Mouse (Mus musculus): ENCODE measurements around the gene Gm7073.

Gm7073 gene

DNA sequence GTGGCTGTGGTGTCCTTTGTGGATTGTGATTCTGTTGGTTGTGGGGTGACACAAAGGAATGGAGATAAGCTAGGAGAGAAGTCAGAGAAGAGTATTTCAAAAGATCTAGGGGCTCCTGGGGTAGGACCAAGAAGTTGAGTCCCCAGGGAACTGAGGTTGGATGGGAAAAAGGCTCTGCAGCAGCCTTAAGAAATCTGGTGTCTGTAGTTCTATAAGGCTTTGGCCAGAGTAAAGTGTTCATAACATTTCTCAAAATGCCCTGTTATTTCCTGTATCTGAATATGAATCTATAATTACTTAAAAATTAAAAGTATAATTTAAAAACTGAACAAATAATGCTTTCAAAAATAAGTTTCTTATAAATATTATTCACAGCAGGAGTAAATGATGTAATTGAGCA, at the start of gene Gm7073:
Gene Gm7073, minus strand, starts transcription at position 101 of the 400 bp plus-strand sequence.
- no peak for DNase-seq (ENCODE audit: low read depth, low spot score)

DNA sequence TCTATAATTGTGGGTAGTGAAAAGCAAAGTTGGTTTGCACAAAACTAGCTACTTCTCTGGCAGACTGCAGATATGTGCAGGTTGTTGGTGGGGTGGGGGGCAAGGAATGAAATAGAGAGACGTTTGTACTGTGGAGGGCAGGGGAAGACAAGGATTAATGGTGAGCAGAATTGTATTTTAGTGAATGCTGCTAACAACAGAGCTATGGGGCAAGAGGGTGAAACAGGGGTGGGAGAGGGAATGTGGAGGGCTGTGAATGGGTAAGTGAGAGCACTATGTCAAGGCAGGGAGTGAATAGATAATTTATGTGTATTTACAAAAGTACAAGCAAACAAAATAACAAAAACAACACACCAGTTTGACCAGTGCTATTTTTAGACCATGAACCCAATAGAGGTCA, 31.5 kb upstream of the Gm7073 start:
- no peak for DNase-seq (ENCODE audit: low read depth, low spot score)

DNA sequence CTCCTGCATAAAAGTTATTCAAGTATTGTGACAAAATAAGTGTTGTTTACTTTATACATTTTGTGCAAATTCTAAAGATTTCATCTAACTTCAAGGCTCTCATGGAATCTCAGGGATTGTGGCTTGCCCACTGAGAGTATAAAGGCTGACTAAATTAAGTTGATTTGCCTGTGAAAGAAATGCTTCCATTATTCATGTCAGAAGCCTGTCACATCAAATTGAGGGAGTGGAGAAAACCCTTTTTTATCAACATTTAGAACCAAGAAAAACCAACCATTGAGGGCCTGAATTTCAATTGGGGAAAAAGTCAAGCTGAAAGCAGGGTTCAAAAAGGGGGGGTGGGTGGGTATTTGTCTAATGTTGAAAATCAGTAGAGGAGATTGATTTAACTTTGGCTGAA, 30.0 kb upstream of the Gm7073 start:
- DNase-seq (ENCODE audit: low read depth, low spot score) = no peak

DNA sequence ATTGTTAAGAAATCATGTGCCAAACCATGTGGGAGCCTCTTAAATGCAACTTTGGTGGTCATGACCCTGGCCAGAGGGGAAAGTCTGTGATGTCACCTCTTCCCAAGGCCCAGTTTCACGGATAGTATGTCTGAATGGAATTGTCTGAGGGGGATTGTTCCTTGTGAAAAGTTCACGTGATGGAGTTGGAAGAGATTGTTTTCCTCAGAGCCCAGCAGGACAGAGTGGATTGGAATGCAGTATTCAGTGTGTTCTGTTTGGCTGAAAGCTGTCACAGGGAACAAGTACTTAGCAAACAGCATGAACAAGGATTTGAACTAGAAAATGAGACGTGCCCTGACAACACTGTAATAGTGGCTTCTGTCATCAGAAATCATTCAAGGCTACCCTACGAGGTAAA, 16.2 kb upstream of the Gm7073 start:
- DNase-seq (ENCODE audit: low read depth, low spot score) = no peak

DNA sequence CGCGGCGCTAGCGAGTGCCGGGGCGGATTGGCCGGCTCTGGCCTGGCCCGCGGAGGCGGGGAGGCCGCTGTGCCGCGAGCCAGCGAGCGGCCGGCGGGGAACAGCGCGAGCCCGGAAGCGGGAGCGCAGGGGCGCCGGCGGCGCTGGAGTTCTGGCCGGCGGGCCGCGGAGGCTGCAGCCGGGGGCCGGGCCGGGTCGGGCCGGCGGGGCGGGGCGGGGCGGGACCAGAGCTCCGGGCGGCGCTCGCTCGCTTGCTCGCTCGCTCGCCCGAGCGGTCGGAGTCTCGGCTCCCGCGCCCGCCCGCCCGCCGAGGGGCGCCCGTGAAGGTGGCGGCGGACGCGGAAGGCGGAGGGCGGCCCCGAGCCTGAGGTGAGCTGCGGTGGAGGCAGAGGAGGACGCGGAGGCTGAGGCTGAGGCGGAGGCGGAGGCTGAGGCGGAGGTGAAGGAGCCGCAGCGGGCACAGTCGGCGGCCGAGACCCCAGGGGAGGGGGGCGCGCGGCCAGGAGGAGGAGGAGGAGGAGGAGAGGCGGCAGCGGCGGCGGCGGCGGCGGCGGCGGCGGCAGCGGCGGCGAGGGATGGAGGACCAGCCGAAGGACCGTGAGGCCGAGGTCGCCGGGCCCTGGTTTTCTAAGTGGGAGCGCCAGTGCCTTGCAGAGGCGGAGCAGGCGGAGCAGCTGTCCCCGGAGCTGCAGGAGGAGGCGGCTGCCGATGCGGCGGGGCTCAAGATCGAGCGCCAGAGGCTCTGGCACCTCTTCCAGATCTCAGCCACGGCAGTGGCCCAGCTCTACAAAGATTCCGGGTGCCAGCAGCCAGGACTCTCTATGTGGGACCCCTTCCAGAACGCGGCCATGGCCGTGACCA, 8.6 kb upstream of the Gm7073 start:
- peak; percentile 33 for DNase-seq (ENCODE audit: low read depth, low spot score)

DNA sequence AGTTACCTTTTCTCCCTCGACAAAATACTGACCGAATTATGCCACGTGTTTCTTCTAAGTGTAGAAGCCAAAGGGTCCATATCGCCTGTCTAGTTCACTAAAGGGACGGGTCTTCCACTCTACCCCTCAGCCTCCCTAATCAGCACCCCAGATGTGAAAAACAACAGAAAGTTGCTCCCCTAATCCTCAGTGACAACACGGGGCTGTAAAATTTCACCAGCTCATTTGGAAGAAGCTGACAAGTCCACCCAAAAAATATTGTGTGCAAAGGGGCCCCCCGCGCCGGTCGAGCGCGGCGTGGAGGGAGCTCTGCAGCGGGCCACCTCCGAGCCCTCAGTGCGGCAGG, 8.0 kb upstream of the Gm7073 start:
- DNase-seq (ENCODE audit: low read depth, low spot score) = no peak

DNA sequence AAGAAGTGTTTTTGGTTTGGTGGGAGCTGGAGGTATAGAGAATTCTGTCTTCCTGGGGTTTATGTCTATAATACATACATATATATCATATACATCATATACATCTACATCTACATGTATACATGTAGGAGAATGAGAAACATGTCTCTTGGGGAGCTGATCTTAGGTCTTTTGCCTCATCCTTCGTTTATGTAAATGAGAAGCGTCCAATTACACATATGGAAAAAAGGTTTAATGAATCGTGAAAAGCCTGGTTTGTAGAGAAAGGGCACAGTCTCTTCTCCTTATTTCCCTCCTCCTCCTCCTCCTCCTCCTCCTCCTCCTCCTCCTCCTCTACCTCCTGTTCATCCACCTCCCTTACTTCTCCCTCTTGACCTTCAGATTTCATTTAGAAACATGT, 6.9 kb upstream of the Gm7073 start:
- DNase-seq (ENCODE audit: low read depth, low spot score) = no peak

DNA sequence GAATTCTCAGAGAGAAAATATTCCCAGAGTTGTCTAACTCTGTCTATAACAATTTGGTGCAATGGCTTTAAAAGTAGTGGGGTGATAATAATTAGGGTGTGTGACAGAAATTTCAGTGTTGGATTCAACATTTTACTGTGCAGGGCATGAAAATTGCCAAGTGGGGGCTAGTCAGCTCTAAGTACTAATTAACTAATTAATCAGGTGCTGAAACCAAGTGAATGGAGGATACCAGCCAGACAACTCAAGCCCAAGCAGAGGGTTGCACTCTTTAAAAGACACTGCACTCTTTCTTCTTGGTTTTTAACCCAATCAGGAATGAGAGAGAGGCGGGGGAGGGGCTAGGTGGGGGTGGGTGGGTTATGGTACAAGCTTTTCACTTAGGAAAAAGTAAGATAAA, 6.4 kb upstream of the Gm7073 start:
- no peak for DNase-seq (ENCODE audit: low read depth, low spot score)

DNA sequence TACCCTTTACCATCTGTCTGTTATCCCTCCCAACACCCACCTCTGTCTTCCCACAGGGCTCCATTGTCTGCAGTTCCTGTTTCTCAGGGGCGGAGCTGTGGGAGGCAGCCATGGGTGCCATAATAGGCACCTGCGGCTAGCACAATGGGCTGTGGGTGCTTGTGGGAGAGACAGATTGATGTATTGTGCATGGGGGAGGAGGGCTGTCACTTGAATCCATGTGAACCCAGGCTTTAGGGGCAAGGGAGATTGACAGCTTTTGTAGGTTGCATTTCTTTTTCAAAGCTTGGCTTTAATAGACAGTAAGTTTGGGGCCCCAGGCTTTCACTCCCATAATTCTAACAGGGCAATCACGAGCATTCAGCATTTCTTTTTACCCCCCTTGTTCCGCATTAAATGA, 5.0 kb upstream of the Gm7073 start:
- peak; percentile 1 for DNase-seq (ENCODE audit: low read depth, low spot score)

DNA sequence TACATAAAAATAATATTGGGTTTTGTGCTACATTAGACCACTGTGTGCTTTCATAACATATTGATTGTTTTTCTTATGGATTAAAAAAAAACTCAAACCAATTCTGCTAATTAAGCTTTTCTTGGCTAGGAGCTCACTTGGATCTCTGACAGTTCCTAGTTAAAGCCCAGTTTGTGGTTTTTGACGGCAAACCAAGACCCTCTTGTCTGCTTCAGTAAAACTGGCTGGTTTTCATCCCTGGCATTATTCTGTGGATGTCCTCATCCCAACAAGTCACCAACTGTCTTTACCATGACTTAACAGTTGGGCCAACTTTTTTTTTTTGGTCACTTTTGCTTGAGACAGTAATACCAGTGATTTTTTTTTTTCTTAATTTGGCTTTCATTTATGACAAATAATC, 3.9 kb upstream of the Gm7073 start:
- no peak for DNase-seq (ENCODE audit: low read depth, low spot score)

DNA sequence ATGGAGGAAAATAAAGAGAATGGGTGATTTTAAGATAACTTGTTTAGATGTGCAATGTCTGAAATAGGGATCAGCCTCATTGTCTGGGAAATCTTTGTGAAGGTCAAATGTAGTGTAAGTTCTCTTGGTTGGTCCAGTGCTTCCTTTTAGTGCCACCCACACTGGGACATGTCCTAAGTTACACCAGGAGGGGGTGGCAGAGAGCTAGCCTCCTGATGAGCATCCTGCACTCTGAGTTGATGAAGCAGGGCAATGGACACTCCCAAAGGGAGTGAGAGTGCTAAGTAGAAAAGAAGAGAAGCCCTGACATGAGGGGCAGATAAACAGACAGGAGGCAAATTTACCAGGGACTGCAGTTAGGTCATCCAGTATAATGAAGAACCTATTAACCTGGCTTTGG, 35.1 kb downstream of the Gm7073 start:
- DNase-seq (ENCODE audit: low read depth, low spot score) = peak; percentile 13

DNA sequence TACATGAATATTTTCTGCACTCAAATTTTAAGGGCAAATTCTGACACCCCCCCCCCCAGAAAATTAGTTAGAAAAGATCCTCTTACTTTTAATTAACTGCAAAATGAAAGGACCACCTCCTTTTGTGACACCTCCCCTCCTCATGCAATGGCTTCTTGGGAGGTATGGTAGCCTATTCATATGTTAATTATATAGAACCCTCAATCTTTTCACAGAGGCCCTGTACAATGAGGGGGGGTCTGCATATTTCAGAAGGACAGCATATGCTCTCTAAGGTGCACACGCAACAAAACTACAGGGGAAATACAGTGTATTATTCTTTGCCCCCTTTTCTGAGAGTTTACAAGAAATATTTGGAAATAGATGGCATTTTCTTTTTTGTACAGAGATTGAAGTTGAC, 41.3 kb downstream of the Gm7073 start:
- no peak for DNase-seq (ENCODE audit: low read depth, low spot score)

DNA sequence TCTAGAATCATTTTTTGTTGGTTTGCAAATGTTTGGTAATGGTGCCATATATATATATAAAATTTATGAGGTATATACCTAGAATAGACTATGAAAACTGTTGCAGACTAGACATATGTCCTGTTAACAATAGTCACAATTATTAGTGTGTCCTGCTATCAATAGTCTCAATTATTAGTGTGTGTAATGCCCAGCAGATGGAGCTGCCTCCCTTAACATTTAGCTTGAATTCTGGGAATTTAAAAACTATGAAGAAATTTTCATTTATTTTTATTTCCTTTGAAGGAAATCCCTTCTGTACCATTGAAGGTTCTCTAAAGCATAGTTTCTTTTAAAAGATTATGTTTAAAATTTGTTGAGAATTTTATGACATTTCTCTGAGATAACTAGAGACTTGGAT, 43.7 kb downstream of the Gm7073 start:
- DNase-seq (ENCODE audit: low read depth, low spot score) = no peak

DNA sequence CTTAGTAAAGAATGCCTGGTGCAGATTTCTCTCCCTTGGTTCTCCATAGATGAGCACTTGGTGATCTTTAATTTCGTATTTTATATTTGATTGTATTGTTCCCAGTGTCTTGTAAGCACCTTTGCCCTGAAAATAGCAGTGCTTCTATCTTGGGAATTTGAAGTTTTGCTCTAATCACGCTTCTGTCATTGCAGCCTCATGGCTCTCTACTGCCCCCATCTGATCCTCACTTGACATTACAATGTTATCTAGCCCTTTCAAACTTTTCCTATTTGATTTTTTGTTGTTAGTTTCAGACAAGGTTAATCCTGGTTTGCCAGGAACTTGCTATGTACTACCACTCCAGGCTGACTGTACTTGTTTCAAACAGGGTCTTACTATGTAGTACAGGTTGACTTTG, 75.3 kb downstream of the Gm7073 start:
- DNase-seq (ENCODE audit: low read depth, low spot score) = peak; percentile 20

DNA sequence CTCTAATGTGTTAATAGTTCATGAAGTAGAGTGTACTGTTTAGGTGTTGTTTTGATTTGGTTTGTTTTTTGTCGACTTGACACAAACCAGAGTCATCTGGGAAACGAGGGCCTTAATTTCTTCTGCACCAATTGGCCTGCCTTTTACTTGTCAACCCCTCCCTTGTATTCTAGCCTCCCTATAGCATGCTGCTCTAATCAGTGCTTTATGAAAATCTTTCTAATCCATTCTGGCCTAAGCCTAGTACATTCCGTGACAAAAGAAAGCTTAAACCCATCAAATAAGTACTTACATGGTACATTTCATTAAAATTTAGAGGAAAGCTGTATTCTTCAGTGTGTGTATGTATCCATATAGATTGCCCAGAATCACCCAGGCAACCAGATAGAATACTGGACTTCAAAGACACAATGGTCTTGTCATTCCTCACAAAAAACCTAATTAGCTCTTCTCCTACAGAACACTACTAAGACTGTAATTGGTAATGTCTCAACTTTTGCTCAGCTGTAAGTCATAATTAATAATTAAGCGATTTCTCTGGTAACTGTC, 124.4 kb downstream of the Gm7073 start:
- no peak for DNase-seq (ENCODE audit: low read depth, low spot score)

DNA sequence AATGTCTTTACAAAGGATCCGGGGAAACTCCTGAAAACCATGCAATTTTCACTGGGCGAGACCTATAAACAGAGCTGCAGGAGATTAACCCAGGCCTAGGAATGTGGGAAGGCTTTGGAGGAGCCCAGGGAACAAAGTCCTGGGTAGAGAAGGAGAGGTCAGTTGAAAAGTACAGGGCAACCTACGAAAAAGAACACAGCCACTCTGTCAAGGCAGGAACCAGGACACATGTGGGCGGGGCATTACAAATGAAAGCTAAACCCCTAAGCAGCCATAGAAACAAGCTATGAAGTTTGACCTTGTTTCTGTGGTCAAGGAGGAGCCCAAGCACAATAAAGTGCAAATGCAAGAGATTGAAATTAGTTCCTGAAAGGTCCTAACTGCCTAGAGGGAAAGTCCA, 133.4 kb downstream of the Gm7073 start:
- peak; percentile 30 for DNase-seq (ENCODE audit: low read depth, low spot score)

DNA sequence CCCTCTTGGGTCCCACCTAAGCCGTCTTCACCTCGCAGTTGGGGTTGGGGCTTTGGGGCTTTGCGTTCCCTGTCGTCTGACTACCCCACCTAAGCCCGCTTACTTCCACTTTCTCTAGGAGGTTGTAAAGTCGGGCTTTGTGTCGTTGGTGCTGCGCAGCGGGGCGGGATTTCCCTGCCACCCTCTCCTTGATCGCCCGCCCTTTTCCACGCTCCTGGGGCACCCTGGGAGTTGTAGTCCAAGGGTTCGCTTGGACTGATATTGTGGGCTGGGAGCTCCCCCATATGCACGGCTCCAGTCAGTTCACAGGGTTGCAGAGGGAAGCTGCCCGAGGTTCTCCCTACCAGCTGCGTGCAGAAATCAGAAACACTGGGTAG, 134.4 kb downstream of the Gm7073 start:
- DNase-seq (ENCODE audit: low read depth, low spot score) = peak; percentile 89

DNA sequence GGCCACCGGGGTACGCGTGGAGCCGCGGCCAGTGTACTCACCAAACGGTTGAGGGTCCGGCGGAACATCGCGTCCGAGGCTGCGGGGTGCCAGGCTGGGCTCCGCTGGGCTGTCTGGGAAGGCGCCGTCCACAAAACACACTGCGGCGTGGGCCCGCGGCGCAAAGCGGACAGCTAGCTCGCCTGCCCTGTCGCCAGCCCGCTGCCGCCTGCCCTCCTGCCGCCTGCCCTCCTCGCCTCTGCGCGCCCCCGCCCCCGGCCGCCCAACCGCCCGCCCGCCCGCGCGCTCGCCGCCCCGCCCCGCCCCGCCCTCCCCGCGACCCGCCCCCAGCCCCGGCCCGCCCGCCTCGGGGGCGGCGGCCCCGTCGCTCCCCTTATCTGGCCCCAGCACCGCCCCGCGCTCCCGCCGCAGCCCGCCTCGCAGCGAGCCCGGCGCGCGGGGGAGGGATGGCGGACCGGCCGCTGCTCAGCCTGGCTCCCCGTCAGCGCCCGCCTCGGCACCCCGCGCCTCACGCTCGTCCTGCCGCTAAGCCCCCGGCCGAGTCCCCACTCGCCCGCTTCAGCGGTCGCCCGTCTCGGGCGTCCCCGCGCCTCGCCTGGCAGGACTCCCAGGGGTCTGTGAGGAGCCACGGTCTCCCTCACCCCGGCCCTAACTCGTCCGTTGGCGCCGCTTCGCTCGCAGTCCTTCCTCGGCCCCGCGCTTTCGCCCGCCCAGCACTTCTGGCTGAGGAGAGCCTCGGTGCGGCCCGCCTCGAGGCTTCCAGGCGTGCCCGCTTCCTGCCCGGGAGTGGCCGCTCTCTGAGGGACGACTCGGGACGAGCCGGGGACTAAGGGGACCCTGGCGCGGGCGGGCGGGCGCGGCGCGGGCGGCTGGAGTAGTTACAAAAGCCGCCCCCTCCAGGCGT, 135.0 kb downstream of the Gm7073 start:
- peak; percentile 24 for DNase-seq (ENCODE audit: low read depth, low spot score)

DNA sequence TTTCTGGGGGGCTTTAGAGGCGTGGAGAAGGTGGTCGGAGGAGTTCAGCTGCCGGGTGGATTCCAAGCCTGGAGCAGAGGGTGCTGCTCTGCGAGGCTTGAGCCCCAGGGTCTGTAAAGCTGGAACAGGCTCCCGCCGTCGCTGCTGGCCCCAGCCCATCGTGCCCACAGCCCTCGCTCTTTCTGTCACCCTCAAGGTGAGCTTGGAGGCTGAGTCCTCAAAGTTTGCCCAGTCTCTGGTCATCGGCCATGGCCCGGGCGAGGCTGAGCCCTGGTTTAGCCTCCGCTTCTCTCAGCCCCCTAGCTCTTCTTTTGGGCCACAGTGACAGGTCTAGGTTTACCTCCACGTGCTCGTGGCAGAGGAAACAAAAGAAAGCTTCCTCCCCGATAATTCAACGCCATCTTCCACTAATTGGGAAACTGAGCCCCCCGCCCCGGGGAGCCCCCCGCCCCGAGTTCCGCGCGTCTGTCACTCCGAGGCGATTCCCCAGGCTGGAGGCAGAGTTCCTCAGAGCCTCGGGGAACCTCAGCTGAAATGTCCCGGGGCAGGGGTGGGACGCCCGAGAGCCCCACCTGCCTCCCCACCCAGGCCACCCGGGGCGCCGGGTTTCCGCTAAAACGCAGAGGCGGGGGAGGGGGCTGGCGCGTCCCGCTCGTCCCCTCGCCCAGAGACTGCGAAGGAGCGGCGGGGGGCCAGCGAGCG, 135.8 kb downstream of the Gm7073 start:
- DNase-seq (ENCODE audit: low read depth, low spot score) = peak; percentile 28

DNA sequence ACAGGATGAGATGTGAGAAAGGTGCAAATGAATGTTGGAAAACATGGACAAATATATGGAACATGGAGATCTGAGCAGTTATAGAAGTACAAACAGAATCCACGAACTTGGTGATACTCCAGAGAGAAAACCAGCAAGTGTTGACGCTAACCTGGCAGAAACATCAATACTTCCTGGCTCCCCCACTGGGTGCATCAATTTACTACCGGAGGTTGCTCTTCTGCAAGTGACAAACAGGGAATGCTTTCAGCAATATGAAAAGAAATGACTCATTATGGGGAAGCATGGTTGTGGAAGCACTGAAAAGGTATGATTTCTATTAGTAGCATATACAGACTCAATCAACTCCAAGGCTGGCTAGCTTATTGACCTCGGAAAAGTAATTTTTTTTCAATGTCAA, 144.8 kb downstream of the Gm7073 start:
- no peak for DNase-seq (ENCODE audit: low read depth, low spot score)

DNA sequence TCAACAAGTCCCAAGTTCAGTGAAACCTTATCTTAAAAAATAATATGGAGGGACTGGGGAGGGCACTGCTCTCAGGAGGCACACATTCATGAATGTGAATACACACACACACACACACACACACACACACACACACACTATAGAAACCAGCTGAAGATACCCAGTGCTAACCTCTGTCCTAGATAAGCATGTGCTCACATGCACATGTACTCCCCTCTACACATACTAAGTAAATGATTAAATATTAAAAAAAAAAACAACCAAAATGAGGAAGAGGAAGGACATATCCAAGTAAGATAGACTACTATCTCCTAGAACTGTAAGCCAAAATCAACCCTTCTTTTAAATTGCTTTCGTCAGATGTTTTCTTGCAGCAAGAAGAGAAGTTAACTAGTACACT, 152.2 kb downstream of the Gm7073 start:
- no peak for DNase-seq (ENCODE audit: low read depth, low spot score)

All from R1 (cell line).